Mouse (Mus musculus) midbrain, embryonic 12.5 days (tissue): ENCODE measurements at regions not wholly inside any gene's neighbourhood (a gene's known extent, or its start where the extent isn't known, plus 50 kb on each side); places are given as distances from the start of the nearest gene placed in this dataset.
A peak's percentile ranks its signal among the peaks of the same experiment; 100 is the strongest.

Experiments
- ATAC-seq: fragments of 200-750 bp; cut with Nextera tagmentation; 2 replicates; pipeline ENCODE4 v1.8.0; 2017; ENCODE audit warnings: low read depth, moderate TSS enrichment, moderate library complexity; ENCODE audit not compliant: low FRiP score
- H3K27ac ChIP-seq: fragments of 300-500 bp; sonication (generic); replicated peaks from 2 replicates; pipeline ENCODE4 v1.5.1; 2016; ENCODE audit warnings: mild to moderate bottlenecking
- H3K27me3 ChIP-seq: fragments of 300-500 bp; sonication (generic); 2 replicates; pipeline ENCODE4 v1.6.1; 2016; ENCODE audit warnings: mild to moderate bottlenecking
- H3K36me3 ChIP-seq: fragments of 300-500 bp; sonication (generic); 2 replicates; pipeline ENCODE4 v1.6.1; 2016
- H3K4me1 ChIP-seq: fragments of 300-500 bp; sonication (generic); 2 replicates; pipeline ENCODE4 v1.6.1; 2016
- H3K4me2 ChIP-seq: fragments of 300-500 bp; sonication (generic); replicated peaks from 2 replicates; pipeline ENCODE4 v1.6.1; 2016; ENCODE audit warnings: mild to moderate bottlenecking, moderate library complexity
- H3K4me3 ChIP-seq: fragments of 300-500 bp; sonication (generic); 2 replicates; pipeline ENCODE4 v1.5.1; 2016; ENCODE audit warnings: mild to moderate bottlenecking
- H3K9ac ChIP-seq: fragments of 300-500 bp; sonication (generic); replicated peaks from 2 replicates; pipeline ENCODE4 v1.6.1; 2016; ENCODE audit warnings: mild to moderate bottlenecking, moderate library complexity
- H3K9me3 ChIP-seq: fragments of 300-500 bp; sonication (generic); 2 replicates; pipeline ENCODE4 v1.6.1; 2016; ENCODE audit warnings: mild to moderate bottlenecking
- WGBS: fragments of 180-500 bp; shearing (Covaris S2); methylation state at CpG from one replicate; pipeline ENCODE4 v1.1.7; 2016; 5-methylcytosine and 5-hydroxymethylcytosine counted together

GRCm38 (mm10) chr6:50713297-50713696 is 59.1 kb upstream of the Npvf start:
- H3K9ac ChIP-seq = no peak overlapping the region
- 84% methylated on average over 3 of the region's 3 CpGs for WGBS
- H3K4me2 ChIP-seq = no peak overlapping the region
- H3K27ac ChIP-seq = no peak overlapping the region
- H3K9me3 ChIP-seq = no peaks in the 10 kb centered on the region
- H3K4me3 ChIP-seq = no peak overlapping the region
- H3K27me3 ChIP-seq = no peaks in the 10 kb centered on the region
- H3K36me3 ChIP-seq = no peaks in the 10 kb centered on the region
- ATAC-seq = no peak
- H3K4me1 ChIP-seq = no peaks in the 10 kb centered on the region

DNA sequence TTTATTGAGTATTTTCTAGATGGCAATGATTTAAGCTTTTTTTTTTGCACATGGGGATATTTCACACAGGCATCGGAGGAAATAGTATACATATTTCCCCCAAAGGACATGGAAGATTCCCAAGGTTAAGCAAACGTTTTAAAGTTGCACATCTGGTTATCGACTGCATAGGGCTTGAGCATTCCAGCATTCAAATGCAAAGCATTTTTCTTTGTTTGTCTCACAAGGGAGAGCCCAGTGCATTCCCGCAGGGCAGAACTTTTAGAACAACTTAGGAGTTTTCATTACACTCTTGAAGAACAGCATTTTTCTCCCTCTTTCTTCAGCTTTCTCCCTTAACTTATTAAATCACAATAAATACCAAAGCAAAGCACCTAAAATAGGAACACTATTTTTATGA is 64.4 kb upstream of the Npvf start:
- ATAC-seq = no peak
- Histone ChIP-seq H3K27ac (no peak overlapping the region), H3K9ac (no peak overlapping the region), H3K36me3 (no peaks in the 10 kb centered on the region), H3K4me1 (0 out of 2 replicates have a peak, but pooled peaks cover 3% of the 10 kb centered on the region), H3K27me3 (no peaks in the 10 kb centered on the region), H3K4me3 (no peak overlapping the region), H3K9me3 (no peaks in the 10 kb centered on the region), H3K4me2 (no peak overlapping the region)
- WGBS = 16% methylated on average over 4 of the region's 4 CpGs

GRCm38 (mm10) chr6:50720346-50720745 is 66.1 kb upstream of the Npvf start:
- no peak for ATAC-seq
- no peaks in the 10 kb centered on the region for H3K36me3 ChIP-seq
- H3K9ac ChIP-seq = no peak overlapping the region
- H3K4me2 ChIP-seq = no peak overlapping the region
- H3K4me3 ChIP-seq = no peak overlapping the region
- H3K27ac ChIP-seq = no peak overlapping the region
- 80% methylated on average over 4 of the region's 4 CpGs for WGBS
- H3K27me3 ChIP-seq = no peaks in the 10 kb centered on the region
- H3K4me1 ChIP-seq = 0 out of 2 replicates have a peak, but pooled peaks cover 3% of the 10 kb centered on the region
- no peaks in the 10 kb centered on the region for H3K9me3 ChIP-seq

DNA sequence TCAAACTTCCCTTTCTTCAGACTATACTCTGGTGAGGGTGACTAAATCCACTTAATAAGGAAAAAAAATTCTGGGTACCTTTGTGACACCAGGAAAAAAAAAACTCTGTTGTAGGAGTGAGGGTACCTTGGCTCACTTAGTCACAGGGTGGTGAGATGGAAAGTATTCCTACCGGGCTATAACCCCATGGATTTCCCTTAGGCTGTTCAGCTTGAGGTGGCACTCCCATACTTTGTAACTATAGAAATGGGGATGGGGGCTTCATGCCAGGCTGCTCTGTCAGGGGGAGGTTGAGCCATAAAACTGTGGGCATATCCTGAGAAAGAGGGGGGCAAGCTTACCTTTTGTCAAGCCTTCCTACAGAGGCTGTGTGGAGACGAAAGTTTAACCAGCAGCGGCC is 71.4 kb upstream of the Npvf start:
- H3K9me3 ChIP-seq = no peaks in the 10 kb centered on the region
- no peaks in the 10 kb centered on the region for H3K4me1 ChIP-seq
- no peak overlapping the region for H3K27ac ChIP-seq
- no peak overlapping the region for H3K9ac ChIP-seq
- WGBS = 93% methylated on average over 3 of the region's 3 CpGs
- H3K4me2 ChIP-seq = no peak overlapping the region
- ATAC-seq = no peak
- H3K27me3 ChIP-seq = no peaks in the 10 kb centered on the region
- no peaks in the 10 kb centered on the region for H3K36me3 ChIP-seq
- no peak overlapping the region for H3K4me3 ChIP-seq

- Histone ChIP-seq H3K9ac (no peak overlapping the region), H3K27me3 (no peaks in the 10 kb centered on the region), H3K9me3 (no peaks in the 10 kb centered on the region), H3K4me2 (no peak overlapping the region), H3K36me3 (no peaks in the 10 kb centered on the region), H3K4me3 (no peak overlapping the region), H3K4me1 (no peaks in the 10 kb centered on the region), H3K27ac (no peak overlapping the region)
- 88% methylated on average over 9 of the region's 9 CpGs for WGBS
- ATAC-seq = no peak
Measured at GRCm38 (mm10) chr6:50726166-50726591, 71.9 kb upstream of the Npvf start.

- no peak overlapping the region for H3K4me2 ChIP-seq
- no peak for ATAC-seq
- H3K4me3 ChIP-seq = no peak overlapping the region
- H3K27ac ChIP-seq = 0 out of 2 replicates have a peak overlapping the region, but pooled peaks have one; percentile 25
- no peaks in the 10 kb centered on the region for H3K36me3 ChIP-seq
- H3K27me3 ChIP-seq = no peaks in the 10 kb centered on the region
- H3K9me3 ChIP-seq = no peaks in the 10 kb centered on the region
- WGBS = 76% methylated on average over 14 of the region's 14 CpGs
- H3K9ac ChIP-seq = no peak overlapping the region
- no peaks in the 10 kb centered on the region for H3K4me1 ChIP-seq
Measured at GRCm38 (mm10) chr6:50730744-50731718, 76.8 kb upstream of the Npvf start.

DNA sequence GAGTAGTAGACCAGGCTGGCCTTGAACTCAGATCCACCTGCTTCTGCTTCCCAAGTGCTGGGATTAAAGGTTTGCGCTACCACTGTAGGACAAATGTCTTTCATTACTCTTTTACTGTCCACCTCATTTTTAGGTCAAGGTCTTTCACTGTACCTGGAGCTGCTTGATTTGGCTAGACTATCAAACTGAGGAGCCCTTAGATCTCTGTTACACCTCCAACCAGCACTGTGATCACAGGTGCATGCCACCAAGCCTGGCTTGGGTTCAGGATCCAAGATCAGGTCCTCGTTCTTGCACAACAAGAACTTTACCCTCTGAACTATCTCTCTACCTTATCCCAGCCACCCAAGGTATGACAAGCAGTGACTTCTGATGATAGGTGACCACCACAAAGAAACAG is 80.5 kb upstream of the Npvf start:
- no peak for ATAC-seq
- no peak overlapping the region for H3K9ac ChIP-seq
- H3K27ac ChIP-seq = no peak overlapping the region
- no peaks in the 10 kb centered on the region for H3K36me3 ChIP-seq
- H3K9me3 ChIP-seq = no peaks in the 10 kb centered on the region
- no peak overlapping the region for H3K4me3 ChIP-seq
- no peaks in the 10 kb centered on the region for H3K27me3 ChIP-seq
- H3K4me1 ChIP-seq = no peaks in the 10 kb centered on the region
- no peak overlapping the region for H3K4me2 ChIP-seq
- 91% methylated on average over 2 of the region's 2 CpGs for WGBS

DNA sequence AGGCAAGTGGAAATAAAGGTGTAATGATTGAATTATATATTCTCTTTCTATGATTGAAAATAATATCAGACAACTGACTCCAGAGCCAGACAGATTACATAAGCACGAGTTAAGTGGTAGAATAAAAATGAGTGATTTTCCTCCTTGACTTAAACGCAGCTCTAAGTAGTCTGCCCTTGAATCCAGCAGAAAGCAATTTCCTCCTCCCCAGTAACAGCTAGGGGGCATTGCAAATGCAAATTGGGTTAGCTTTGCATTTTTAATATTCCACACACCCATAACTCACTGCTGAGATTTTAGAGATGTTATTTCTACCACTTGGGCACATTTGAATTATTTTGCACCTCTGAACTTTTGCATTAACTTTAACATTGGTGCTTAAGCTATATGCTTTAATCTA is 81.6 kb upstream of the Npvf start:
- no peak for ATAC-seq
- whole genome bisulfite sequencing = 50% methylated on average over 2 of the region's 2 CpGs
- H3K36me3 ChIP-seq = no peaks in the 10 kb centered on the region

GRCm38 (mm10) chr6:50742009-50742408 is 87.8 kb upstream of the Npvf start:
- H3K9ac ChIP-seq = no peak overlapping the region
- no peak overlapping the region for H3K27ac ChIP-seq
- no peaks in the 10 kb centered on the region for H3K9me3 ChIP-seq
- no peak overlapping the region for H3K4me2 ChIP-seq
- 70% methylated on average over 4 of the region's 4 CpGs for WGBS
- H3K36me3 ChIP-seq = no peaks in the 10 kb centered on the region
- no peaks in the 10 kb centered on the region for H3K27me3 ChIP-seq
- no peak overlapping the region for H3K4me3 ChIP-seq
- ATAC-seq = no peak
- H3K4me1 ChIP-seq = no peaks in the 10 kb centered on the region

More for the DNA sequence above, 81.6 kb upstream of the Npvf start:
- H3K4me1 ChIP-seq = no peaks in the 10 kb centered on the region
- no peak overlapping the region for H3K27ac ChIP-seq
- H3K9me3 ChIP-seq = no peaks in the 10 kb centered on the region
- no peak overlapping the region for H3K4me3 ChIP-seq
- no peak overlapping the region for H3K4me2 ChIP-seq
- no peak overlapping the region for H3K9ac ChIP-seq
- H3K27me3 ChIP-seq = no peaks in the 10 kb centered on the region

GRCm38 (mm10) chr6:50744462-50745166 is 90.4 kb upstream of the Npvf start:
- Histone ChIP-seq H3K4me2 (no peak overlapping the region), H3K4me1 (0 out of 2 replicates have a peak, but pooled peaks cover 7% of the 10 kb centered on the region), H3K9ac (no peak overlapping the region), H3K27ac (no peak overlapping the region), H3K4me3 (no peak overlapping the region), H3K36me3 (no peaks in the 10 kb centered on the region), H3K9me3 (no peaks in the 10 kb centered on the region), H3K27me3 (no peaks in the 10 kb centered on the region)
- no peak for ATAC-seq
- WGBS = 80% methylated on average over 6 of the region's 6 CpGs

- Histone ChIP-seq H3K9ac (no peak overlapping the region), H3K4me2 (no peak overlapping the region), H3K4me1 (0 out of 2 replicates have a peak, but pooled peaks cover 7% of the 10 kb centered on the region), H3K4me3 (no peak overlapping the region), H3K27ac (no peak overlapping the region), H3K36me3 (no peaks in the 10 kb centered on the region), H3K9me3 (no peaks in the 10 kb centered on the region), H3K27me3 (0 out of 2 replicates have a peak, but pooled peaks cover 3% of the 10 kb centered on the region)
- WGBS = 90% methylated on average over 7 of the region's 7 CpGs
- no peak for ATAC-seq
Measured at GRCm38 (mm10) chr6:50753151-50753550, 98.9 kb upstream of the Npvf start.

DNA sequence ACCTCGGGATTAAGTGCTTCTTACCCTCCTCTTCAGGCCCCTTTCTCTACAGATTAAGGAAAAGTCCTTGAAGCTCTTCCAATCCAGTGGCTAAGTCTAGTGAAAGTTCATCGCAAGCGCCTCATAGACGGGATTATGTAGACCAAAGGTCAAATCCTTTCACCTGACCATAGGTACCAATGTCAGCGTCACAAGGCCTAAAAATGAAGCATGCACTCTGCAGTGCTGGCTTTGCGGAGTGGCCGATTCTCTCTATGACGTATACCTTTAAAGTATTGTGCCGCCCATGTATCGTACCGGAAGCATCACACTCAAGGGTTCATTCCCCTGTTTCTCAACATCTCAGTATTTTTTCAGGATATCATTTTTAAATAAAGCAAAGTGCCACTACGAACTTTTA is 100.5 kb upstream of the Npvf start:
- H3K9ac ChIP-seq = no peak overlapping the region
- H3K9me3 ChIP-seq = no peaks in the 10 kb centered on the region
- 0 out of 2 replicates have a peak, but pooled peaks cover 3% of the 10 kb centered on the region for H3K27me3 ChIP-seq
- no peak overlapping the region for H3K4me3 ChIP-seq
- no peak overlapping the region for H3K4me2 ChIP-seq
- H3K4me1 ChIP-seq = no peaks in the 10 kb centered on the region
- 88% methylated on average over 12 of the region's 12 CpGs for WGBS
- H3K27ac ChIP-seq = no peak overlapping the region
- no peaks in the 10 kb centered on the region for H3K36me3 ChIP-seq
- no peak for ATAC-seq
